Mouse (Mus musculus): ENCODE results near the gene Ccnb2. TPM values are rescaled to one million over a fixed set of nuclear protein-coding genes. Genes with fewer than 3 reads are reported as not detected.
A peak's percentile ranks its signal among the peaks of the same experiment; 100 is the strongest.
"Not testable (repeated sequence)": the region's sequence is repeated elsewhere in the genome, so short reads cannot be mapped to it uniquely, and the experiment has no call there.

Ccnb2 gene
- total RNA-seq (2021) = 10 to 100 TPM; 42.4 to 46.1 TPM
- long read RNA-seq, experiment 1, transcript Ccnb2-201 (9 exons, 1,531 nt) = major isoform, 38 of 107 reads
- long read RNA-seq, experiment 1, partial matches to known transcripts = 66 of 107 reads
- long read RNA-seq, experiment 1, other reads (novel, unspliced or antisense) = 3 of 107 reads
- long read RNA-seq, experiment 2, transcript Ccnb2-201 (9 exons, 1,531 nt) = major isoform, 69 of 111 reads
- long read RNA-seq, experiment 2, partial matches to known transcripts = 38 of 111 reads
- long read RNA-seq, experiment 2, other reads (novel, unspliced or antisense) = 4 of 111 reads

DNA sequence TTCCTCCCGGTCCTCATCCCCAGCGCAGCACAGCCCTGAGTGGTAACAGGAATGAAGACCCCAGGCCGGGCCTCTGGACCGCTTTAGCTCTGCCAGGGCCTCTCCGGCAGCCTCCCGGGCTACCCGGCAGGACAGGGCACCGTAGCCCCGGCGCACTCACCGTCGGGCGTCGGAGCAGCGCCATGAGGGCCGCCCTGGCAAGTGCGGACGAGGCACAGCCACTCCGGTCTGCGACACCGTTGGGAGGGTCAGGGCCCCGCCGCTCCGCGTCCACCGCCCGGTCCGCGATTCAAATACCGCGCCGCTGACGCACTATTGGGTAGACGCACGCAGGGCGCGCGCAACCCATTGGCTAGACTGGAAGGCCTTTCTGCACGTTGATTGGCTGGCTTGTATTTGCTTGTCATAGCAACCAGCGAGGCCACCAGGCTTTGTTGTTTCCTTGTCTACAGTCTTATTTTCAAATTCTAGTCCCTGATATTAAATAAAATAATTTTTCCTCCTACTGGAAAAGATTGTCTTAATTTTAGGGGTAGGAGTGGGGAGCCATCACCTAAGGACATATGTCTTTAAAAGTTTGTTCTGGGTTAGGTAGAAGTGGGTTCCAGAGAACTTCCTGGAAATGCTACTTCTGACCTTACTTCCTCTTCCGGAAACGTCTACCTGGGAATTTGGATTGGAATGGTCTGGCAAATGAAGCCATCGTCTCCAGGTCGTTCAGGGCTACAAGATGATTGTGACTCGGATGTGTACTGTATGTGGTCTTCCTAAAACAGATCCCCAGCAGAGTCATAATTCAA, at the start of gene Ccnb2:
Gene Ccnb2 (minus strand): TSS at position 291 of the 800 bp plus-strand sequence.
- peak; percentile 63 to 74 for DNase-seq (ENCODE audit: low spot score in 2 of 2)

DNA sequence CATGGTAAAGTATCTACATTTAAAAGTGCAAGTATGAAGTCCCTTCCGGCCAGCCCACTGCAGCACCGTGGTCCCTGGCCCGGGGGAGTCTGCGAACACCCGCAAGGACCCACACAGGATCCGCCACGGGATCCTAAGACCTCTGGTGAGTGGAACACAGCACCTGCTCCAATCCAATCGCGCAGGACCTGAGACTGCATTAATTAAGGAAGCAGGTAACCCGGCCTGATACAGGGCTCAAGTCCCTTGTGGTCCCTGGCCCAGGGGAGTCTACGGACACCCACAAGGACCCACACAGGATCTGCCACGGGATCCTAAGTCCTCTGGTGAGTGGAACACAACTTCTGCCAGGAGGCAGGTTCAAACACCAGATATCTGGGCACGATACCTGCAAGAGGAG, 41.7 kb upstream of the Ccnb2 start:
- DNase-seq (ENCODE audit: low spot score in 2 of 2) = not testable (repeated sequence)

DNA sequence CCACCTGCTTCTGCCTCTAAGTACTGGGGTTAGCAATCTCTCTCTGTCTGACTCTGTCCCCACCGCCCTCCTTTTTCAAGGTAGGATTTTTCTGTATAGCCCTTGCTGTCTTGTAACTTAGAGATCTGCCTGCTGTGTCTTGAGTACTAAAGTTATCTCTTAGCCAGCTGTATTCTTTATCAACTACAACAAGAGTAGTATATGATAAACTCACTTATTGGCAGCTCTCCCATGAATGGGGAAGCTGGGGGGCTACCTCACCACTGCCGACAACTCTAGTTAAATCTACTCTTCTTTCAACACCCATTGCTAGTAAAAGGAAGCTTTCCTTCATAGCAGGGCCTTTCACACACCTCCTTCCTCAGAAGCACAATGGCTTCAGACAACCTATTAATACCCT, 31.0 kb upstream of the Ccnb2 start:
- DNase-seq (ENCODE audit: low spot score in 2 of 2) = no peak

DNA sequence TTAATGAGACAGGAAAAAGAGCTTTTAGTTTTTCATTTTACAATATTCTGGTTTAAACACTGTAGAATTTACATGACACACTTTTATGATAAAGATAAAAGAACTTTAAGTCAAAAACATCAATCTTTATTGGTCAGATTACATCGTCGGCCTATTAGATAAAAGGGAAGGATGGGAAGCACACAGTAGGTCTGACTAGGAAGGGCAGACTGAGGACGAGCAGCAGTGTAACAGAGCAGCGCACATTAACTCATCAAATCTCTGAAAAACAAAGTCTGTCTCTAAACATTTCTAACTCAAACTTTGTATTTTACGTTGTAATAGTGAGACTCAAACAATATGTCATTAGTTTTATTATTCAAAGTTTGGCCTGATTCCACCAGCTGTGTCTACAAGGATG, 27.7 kb upstream of the Ccnb2 start:
- DNase-seq (ENCODE audit: low spot score in 2 of 2) = no peak

DNA sequence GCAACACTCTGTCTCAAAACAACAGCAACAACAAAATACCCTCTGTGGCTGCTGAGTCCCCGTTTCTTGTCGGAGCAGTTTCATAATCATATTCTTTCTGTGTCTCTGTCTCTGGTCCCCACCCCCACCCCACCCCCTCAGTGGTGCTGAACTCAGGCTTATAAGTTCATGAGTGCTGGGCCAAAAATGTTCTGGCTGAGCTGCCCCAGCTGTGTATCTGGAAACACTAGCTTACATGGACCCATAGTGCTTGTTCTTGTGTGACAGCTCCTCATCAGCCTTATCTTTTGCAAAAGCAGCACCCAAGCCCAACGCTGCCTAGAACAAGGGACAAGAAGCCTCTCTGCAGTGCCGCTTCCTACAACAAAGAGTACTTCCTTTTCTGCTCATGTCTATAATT, 18.6 kb upstream of the Ccnb2 start:
- DNase-seq (ENCODE audit: low spot score in 2 of 2) = no peak

DNA sequence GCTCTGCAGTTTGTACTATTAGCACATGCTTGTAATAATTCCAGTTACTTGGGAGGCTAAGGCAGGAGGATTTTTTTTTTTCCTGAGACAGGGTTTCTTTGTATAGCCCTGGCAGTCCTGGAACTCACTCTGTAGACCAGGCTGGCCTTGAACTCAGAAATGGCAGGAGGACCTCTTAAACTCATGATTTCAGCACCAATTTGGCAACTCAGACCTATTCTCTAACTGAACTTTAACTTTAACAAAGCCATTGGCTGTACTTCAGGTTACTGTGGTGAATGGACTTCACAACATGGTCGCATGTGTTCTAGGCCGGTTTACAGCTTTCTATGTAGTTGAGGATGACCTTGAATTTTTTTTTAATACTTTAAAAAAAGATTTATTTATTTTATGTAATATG, 1.3 kb upstream of the Ccnb2 start:
- DNase-seq (ENCODE audit: low spot score in 2 of 2) = no peak

DNA sequence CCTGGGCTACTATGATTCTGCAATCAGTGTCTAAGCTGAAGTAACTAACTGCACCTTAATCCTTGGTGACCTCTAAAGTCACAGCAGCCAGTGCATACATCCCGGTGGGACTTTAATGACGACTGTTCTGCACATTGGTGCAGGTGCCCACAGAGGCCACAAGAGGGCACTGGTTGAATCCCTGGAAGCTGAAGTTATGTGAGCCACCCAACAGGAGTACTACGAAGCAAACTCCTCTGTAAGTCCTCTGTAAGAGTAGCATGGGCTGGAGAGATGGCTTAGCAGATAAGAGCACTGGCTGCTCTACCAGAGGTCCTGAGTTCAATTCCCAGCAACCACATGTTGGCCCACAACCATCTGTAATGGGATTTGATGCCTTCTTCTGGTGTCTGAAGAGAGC, 4.9 kb downstream of the Ccnb2 start:
- no peak for DNase-seq (ENCODE audit: low spot score in 2 of 2)

DNA sequence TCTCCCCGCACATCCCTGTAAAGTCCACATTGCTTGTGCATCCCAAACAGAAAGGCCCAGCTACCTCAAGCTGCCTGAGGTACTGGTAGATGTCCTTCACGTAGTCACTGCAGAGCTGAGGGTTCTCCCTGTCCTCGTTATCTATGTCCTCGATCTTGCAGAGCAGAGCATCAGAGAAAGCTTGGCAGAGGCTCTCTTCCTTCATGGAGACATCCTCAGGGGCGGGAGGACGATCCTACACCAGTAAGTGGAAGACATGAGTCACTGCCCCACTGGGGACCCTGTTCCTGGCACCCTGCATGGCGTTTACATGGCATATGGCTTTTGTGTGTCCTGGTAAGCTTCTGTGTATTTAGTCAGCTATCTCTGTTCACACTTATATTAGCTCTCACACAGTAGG, 8.3 kb downstream of the Ccnb2 start:
- no peak for DNase-seq (ENCODE audit: low spot score in 2 of 2)

DNA sequence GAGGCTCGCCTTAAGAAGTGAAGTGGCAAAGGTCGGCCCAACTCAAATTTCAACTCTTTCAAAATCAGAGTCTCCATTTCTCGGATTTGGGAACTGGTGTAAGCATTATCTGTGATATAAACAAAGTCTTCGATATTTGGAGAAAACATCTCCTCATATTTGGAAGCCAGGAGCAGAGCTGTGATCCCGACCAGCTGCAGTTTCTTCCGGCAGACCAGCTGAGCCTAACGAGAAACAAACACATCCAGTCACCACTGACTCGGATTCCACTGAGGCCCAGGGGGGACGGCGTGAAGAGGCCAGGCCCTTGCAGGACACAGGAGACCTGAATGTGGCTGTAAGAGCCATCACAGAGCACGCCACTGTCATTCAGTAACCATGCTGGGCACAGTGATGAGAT, 10.7 kb downstream of the Ccnb2 start:
- no peak for DNase-seq (ENCODE audit: low spot score in 2 of 2)

DNA sequence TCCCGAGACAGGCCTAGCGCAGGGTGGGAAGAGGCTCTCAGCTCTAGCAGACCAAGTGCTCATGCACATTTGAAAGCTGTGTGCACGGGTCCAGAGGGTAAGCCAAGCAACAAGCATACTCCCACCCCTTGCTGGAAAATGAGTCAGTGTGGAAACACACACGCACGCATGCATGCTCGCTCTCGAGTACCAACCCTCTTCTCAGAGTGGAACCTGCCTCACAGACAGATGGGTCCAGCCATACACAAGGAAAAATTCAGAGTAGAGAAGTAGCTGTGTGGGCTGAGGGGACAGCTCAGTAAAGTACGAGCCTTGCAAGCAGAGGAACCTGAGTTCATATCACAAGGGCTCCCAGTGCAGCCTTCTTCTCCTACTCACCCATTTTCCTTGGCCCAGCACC, 11.6 kb downstream of the Ccnb2 start:
- no peak for DNase-seq (ENCODE audit: low spot score in 2 of 2)

DNA sequence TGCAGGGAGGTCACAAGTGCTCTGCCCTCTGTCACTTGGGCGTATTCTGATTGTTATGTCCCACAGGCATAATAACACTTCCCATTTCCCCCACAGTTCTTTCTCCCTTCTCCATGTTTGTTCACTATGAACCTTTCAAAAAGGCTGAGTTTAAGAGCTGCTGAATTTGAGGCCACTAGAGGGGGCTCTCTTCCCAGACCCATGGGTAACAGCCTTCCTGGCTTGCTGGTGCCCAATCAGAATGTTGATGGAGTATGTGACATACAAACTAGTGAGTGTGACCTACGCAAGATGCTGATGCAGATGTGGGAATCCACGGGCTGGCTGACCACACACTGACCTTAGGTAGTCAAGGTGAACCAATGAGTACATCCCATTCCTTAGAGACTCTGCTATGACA, 12.6 kb downstream of the Ccnb2 start:
- DNase-seq (ENCODE audit: low spot score in 2 of 2) = no peak

DNA sequence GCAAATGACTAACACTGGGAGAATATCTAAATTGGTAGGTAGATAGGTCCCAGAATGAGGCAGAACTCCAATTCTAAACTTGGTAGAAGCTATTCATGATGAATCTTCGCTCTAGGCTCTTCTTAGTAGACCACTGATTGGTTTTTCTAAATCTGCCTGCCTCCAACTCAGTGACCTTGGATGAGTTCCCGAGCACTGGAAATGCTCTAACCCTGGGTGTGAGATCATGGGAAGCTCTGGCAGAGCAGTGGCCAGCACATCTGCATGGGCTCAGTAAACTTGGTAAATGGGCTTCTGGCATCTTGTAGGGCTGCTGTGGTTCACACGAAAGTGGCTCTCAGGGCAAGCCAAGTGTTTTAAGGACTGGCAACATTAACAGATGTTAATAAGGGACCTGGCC, 14.8 kb downstream of the Ccnb2 start:
- DNase-seq (ENCODE audit: low spot score in 2 of 2) = no peak

DNA sequence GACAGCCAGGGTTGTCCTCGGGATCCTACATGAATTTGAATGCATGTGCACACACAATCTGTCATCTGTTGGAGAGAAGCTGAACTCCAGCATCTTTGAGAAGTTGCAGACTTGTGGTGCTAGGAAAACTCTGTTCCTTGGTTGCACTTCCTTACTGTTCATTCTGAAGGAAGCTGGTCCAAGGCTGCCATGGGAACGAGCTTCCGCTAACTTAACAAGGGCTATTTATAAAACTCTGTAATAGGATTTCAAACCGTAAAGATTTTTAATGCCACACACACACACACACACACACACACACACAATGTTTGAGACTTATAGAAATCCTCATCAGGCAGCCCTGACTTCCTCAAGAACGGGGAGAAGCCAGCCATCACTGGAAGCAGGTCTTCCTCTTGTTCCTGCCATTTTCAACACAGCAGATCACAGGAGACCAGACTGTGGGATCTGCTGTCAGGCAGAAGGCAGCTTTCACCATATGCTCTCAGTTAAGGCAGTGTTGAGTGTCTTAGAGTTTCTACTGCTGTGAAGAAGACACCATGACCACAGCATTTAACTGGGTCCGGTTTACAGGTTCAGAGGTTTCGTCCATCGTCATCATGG, 19.3 kb downstream of the Ccnb2 start:
- DNase-seq (ENCODE audit: low spot score in 2 of 2) = no peak

DNA sequence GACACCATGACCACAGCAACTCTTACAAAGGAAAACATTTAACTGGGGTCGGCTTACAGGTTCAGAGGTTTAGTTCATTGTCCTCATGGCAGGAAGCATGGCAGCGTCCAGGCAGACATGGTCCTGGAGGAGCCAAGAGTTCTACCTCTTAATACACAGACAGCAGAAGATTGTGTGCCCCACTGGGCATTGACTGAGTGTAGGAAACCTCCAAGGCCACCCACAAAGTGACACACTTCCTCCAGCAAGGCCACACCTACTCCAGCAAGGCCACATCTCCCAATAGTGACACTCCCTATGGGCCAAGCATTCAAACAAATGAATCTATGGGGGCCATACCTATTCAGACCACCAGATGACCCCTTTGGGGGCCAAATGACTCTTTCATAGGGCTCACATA, 25.3 kb downstream of the Ccnb2 start:
- no peak for DNase-seq (ENCODE audit: low spot score in 2 of 2)

DNA sequence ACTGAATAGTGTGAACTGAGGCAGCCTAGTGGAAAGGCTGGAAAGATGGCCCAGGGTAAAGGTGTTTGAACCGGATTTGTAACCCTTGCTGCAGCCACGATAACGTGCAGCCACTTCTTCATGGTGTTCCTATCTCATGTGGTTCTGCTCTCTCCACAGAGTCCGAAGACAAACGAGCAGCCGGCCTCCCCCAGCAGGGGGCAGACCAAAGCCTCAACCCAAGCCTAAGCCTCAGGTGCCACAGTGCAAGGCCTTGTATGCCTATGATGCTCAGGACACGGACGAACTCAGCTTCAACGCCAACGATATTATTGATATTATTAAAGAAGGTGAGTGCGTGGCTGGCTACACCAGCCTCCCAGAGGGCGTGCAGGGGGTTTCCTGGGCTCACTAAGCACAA, 25.7 kb downstream of the Ccnb2 start:
- no peak for DNase-seq (ENCODE audit: low spot score in 2 of 2)

DNA sequence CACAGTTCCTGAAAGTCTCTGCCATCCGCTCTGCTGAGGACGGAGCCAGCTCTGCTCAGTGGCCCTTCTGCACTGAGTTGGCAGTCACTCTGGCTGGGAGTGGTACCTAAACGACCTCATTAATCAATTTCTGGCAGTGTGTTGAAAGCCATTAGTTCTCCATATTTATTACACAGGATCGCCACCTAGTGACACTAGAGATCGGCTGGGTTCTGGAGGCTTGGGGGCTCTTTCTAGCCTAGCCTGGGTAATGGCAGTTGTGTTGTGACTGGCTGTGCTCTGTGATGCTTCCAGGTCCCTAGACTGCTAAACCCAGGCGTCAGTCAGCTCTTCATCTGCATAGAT, 28.8 kb downstream of the Ccnb2 start:
- no peak for DNase-seq (ENCODE audit: low spot score in 2 of 2)

DNA sequence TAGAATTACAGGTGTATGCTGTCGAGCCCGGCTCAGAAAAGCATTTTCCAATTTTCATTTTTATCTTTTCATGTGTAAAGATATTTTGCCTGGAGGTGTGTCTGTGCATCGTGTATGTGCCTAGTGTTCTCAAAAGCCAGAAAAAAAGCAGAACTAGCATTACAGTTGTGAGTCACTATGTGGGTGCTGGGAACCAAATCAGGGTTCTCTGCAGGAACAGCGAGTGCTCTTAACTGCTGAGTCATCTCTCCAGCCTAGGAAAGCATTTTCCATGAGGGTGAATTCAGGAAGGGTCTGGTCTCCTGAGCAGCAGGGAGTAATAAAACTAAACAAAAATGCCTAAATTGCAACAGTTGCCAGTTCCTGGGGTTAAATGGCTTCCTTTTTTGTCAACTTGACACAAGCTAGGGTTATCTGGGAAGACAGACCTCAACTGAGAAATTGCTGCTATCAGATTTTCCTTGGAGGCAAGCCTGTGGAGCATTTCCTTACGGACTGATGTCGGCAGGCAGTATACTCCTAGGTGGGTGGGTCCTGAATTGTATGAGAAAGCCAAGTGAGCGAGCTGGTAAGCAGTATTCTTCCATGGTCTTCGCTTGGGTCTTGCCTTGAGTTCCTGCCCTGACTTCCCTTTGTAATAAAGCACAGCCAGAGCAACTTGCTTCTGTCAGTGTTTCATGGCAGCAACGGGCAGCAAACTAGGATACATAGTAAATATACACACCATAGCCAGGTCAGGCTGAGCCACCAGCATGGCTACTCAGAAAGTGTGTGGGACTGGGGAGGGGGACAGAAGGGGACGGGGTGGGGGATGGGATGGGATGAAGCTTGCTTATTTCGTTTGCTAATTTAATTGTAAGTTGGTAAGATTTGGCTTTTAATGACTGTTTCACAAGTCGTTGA, 29.4 kb downstream of the Ccnb2 start:
- DNase-seq (ENCODE audit: low spot score in 2 of 2) = no peak

DNA sequence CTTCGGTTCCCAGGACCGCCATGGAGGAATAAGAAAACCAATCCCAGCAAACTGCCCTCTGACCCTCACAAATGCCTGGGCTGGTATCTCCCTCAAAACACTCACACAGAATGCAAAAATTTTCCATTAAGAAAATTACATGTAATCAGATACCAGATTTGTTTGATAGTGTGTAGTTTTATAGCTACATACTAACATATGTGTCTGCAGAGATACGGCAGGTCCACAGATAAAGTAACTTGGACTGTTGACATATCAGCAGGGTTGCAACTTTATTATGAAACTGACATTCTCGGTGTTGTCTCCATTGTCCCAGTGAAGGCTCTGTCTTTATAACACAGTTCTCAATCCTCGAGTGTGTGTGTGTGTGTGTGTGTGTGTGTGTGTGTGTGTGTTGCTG, 30.3 kb downstream of the Ccnb2 start:
- no peak for DNase-seq (ENCODE audit: low spot score in 2 of 2)

DNA sequence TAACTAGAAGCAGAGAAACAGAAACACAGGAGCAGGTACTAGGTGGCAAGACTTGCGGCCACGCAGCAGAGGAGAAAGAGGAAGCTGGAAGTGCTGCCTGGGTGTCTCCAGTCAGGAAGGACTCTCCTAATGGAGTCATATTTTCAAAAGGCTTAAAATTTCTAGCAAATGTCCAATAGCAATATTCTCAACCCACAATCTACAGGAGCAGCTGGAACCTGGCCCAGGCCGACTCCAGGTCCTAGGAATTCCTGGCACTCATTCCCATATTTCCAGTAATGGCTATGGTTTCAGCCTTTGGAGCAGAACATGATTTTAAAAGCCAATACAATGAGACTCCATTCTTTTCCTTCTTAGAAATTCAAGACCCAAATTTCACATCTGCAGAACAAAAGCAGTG, 31.8 kb downstream of the Ccnb2 start:
- DNase-seq (ENCODE audit: low spot score in 2 of 2) = no peak

DNA sequence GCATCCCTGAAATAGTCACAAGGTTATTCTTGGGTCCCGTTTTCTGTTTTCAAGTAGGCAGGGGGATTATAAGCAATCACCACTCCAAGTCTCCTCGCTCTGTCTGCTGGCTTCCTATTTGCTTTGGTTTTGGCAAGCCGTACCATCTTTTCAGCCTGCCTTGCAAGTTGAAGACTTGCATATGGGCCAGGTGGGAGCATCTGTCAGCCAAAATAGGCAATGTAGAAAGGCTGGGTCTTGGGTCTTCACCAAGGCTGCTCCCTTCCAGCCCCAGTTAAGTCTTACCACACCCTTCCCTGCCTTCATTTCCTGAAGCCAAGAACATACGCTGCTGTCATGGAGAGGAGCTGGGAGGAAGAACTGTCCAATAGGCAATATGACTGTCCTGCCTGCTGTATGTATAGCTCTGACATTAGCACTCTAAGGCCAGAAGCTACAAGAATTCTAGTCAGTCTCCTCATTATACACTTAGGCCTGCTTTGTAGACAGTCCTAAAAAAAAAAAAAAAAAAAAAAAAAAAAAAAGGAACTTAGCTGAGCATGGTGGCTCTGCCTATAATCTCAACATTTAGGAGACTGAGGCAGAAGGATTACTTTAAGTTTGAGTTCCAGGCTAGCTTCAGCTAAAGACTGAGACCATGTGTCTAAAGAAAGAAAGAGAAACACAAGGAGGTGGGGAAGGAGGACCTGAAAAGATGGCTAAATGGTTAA, 33.8 kb downstream of the Ccnb2 start:
- no peak for DNase-seq (ENCODE audit: low spot score in 2 of 2)

All from adrenal gland, postnatal 4 days (tissue).